Mouse (Mus musculus): ENCODE data around the gene Card19.

DNA sequence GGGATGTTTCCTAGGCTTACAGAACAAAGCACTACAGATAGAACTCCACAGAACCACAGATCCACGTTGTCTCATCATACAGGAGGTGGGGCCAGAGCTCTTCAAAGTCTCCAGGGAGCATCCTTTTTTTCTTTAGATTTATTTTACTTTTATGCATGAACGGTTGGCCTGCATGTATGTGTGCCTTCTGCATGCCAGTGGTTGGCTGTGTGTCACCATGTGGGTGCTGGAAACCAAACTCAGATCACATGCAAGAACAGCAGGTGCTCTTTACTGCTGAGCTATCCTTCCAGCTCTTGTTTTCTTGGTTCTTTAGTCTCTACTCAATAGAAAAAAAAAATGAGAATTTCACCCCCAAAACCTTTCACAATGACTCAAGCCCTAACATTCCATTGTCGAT is 33.1 kb upstream of the Card19 start:
- TF ChIP-seq POLR2A (IDR thresholded peaks at IDR 0.05; ENCODE audit: insufficient read depth, low read depth, low read length): no peak
- TF ChIP-seq EP300 (IDR thresholded peaks at IDR 0.05; ENCODE audit: insufficient read depth, low read depth, low read length): no peak

Measured in heart, adult 2 months (tissue).